Mouse (Mus musculus) neural tube, embryonic 15.5 days (tissue): ENCODE results near the gene Adam26a. TPM values are rescaled to one million over a fixed set of nuclear protein-coding genes. Genes with fewer than 3 reads are reported as not detected.
"Not testable (repeated sequence)": the region's sequence is repeated elsewhere in the genome, so short reads cannot be mapped to it uniquely, and the experiment has no call there.

Source experiments
- ATAC-seq: fragments of 200-750 bp; cut with Nextera tagmentation; 2 replicates; pipeline ENCODE4 v1.8.0; 2017; ENCODE audit warnings: mild to moderate bottlenecking, moderate TSS enrichment, moderate library complexity; ENCODE audit not compliant: low FRiP score
- H3K27ac ChIP-seq: fragments of 300-500 bp; sonication (generic); replicated peaks from 2 replicates; pipeline ENCODE4 v1.5.1; 2015; ENCODE audit warnings: mild to moderate bottlenecking, inconsistent platforms
- H3K27me3 ChIP-seq: fragments of 300-500 bp; sonication (generic); replicated peaks from 2 replicates; pipeline ENCODE4 v1.6.1; 2015; ENCODE audit warnings: inconsistent platforms
- H3K36me3 ChIP-seq: fragments of 300-500 bp; sonication (generic); 2 replicates; pipeline ENCODE4 v1.6.1; 2015; ENCODE audit warnings: inconsistent platforms
- H3K4me1 ChIP-seq: fragments of 300-500 bp; sonication (generic); 2 replicates; pipeline ENCODE4 v1.6.1; 2015; ENCODE audit warnings: inconsistent platforms
- H3K4me2 ChIP-seq: fragments of 300-500 bp; sonication (generic); 2 replicates; pipeline ENCODE4 v1.6.1; 2015; ENCODE audit warnings: inconsistent platforms, mild to moderate bottlenecking, moderate library complexity
- H3K4me3 ChIP-seq: fragments of 300-500 bp; sonication (generic); replicated peaks from 2 replicates; pipeline ENCODE4 v1.5.1; 2015; ENCODE audit warnings: mild to moderate bottlenecking, inconsistent platforms
- H3K9ac ChIP-seq: fragments of 300-500 bp; sonication (generic); replicated peaks from 2 replicates; pipeline ENCODE4 v1.6.1; 2015; ENCODE audit warnings: mild to moderate bottlenecking, inconsistent platforms
- H3K9me3 ChIP-seq: fragments of 300-500 bp; sonication (generic); replicated peaks from 2 replicates; pipeline ENCODE4 v1.6.1; 2016; ENCODE audit warnings: inconsistent platforms
- WGBS: fragments of 180-500 bp; shearing (Covaris S2); methylation state at CpG from one replicate; pipeline ENCODE4 v1.1.7; 2015; ENCODE audit warnings: mixed read lengths; 5-methylcytosine and 5-hydroxymethylcytosine counted together
- polyA plus RNA-seq: library from polyadenylated mRNA; unstranded; fragments of >200 nt; fragmentation: Nextera tagmentation; extraction: Ambion mirVana; gene quantifications from 2 replicates; pipeline ENCODE4 v1.2.1, GENCODE M21; 2015

Gene Adam26a
- not detected in 2 replicates for polyA plus RNA-seq

- H3K36me3 ChIP-seq, H3K9me3 ChIP-seq, H3K27ac ChIP-seq, H3K4me1 ChIP-seq, H3K9ac ChIP-seq, H3K27me3 ChIP-seq, H3K4me3 ChIP-seq, ATAC-seq, H3K4me2 ChIP-seq: not testable (repeated sequence)
- 94% methylated on average over 2 of the region's 2 CpGs for WGBS
These were observed at the start of gene Adam26a for GRCm38 (mm10) chr8:43576607-43577006. Gene Adam26a (minus strand): TSS chr8:43576707.

- no peaks in the 10 kb centered on the region for H3K36me3 ChIP-seq
- no peaks in the 10 kb centered on the region for H3K4me1 ChIP-seq
- no peaks in the 10 kb centered on the region for H3K27me3 ChIP-seq
- WGBS, result 91% methylated on average over 1 of the region's 1 CpGs
- no peak for ATAC-seq
- H3K4me3 ChIP-seq, result no peak overlapping the region
- no peak overlapping the region for H3K9ac ChIP-seq
- no peak overlapping the region for H3K27ac ChIP-seq
- H3K9me3 ChIP-seq, result no peaks in the 10 kb centered on the region
- H3K4me2 ChIP-seq, result no peak overlapping the region
These were observed 39.5 kb upstream of the Adam26a start for GRCm38 (mm10) chr8:43616046-43616445.

GRCm38 (mm10) chr8:43603657-43604056, 27.1 kb upstream of the Adam26a start:
- WGBS, result 87% methylated on average over 13 of the region's 13 CpGs
- not testable (repeated sequence) for H3K27me3 ChIP-seq, H3K4me2 ChIP-seq, H3K9ac ChIP-seq, H3K4me1 ChIP-seq, H3K4me3 ChIP-seq, H3K27ac ChIP-seq, ATAC-seq, H3K9me3 ChIP-seq, H3K36me3 ChIP-seq

- not testable (repeated sequence) for H3K9ac ChIP-seq, H3K4me3 ChIP-seq, H3K4me1 ChIP-seq, ATAC-seq, H3K27me3 ChIP-seq, H3K27ac ChIP-seq, H3K4me2 ChIP-seq, H3K9me3 ChIP-seq, H3K36me3 ChIP-seq
- WGBS, result 96% methylated on average over 15 of the region's 15 CpGs
These were observed 26.7 kb upstream of the Adam26a start for GRCm38 (mm10) chr8:43603166-43603565.

- ATAC-seq, result not testable (repeated sequence)
These were observed 48.5 kb downstream of the Adam26a start, which contains the start of gene Adam26b for GRCm38 (mm10) chr8:43528006-43528405. Gene Adam26b (minus strand): TSS chr8:43528106.

More at GRCm38 (mm10) chr8:43528006-43528405, 48.5 kb downstream of the Adam26a start, which contains the start of gene Adam26b:
- H3K9ac ChIP-seq, H3K9me3 ChIP-seq, H3K27ac ChIP-seq, H3K4me1 ChIP-seq, H3K36me3 ChIP-seq, H3K4me3 ChIP-seq, H3K4me2 ChIP-seq, H3K27me3 ChIP-seq: not testable (repeated sequence)

Other genes with a start within 250 kb of the Adam26a start
- not detected in 2 replicates for gene Adam26b, start 48.6 kb downstream of the Adam26a start, polyA plus RNA-seq
- not detected in 2 replicates for gene Gm5346, start 50.6 kb upstream of the Adam26a start, polyA plus RNA-seq
- not detected in 2 replicates for gene Adam34, start 133.3 kb upstream of the Adam26a start, polyA plus RNA-seq